In the genomic region with DNA sequence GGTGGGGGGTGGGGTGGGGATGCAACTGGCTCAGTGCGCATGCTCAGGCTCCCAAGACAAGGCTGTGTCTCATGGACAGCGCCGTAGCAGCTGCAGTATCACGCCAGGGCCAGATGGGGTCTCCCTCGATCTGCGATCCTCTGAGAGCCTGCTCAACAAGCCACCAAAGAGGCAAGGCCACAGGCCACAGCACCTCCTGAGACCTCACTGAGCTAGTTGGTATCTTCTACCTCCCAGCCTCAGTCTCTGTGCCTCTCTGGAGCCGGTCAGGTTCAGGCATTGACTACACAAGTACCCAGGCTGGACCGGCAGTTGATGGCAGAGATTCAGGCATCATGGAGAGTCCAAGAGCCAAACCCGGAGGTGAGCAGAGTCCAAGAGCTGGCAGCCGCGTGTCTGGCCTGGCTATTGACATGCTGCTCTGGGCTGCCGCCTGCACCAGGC, we compare ENCODE assay signal across 8 mouse cellular contexts. TPM values are rescaled to one million over a fixed set of nuclear protein-coding genes. Genes with fewer than 3 reads are reported as not detected.
DNase-seq lines count a peak whose midpoint lies in the region; ATAC-seq lines count a peak whose summit lies in the region.

No protein-coding gene starts in this region.

- peak; percentile 57 for ATAC-seq in intestine, embryonic 14.5 days (replicated peaks; ENCODE audit: low FRiP score, low TSS enrichment, low read depth)
- no peak for ATAC-seq in erythroblast, adult 5-6 weeks (replicated peaks; ENCODE audit: low FRiP score, poor library complexity, severe bottlenecking)

- H3K36me3 ChIP-seq in intestine, embryonic 14.5 days (ENCODE audit: control insufficient read depth, insufficient read depth, low read length): no peaks in the 10 kb centered on the region
- H3K36me3 ChIP-seq in midbrain, embryonic 10.5 days: no peaks in the 10 kb centered on the region

- H3K27me3 ChIP-seq in intestine, embryonic 14.5 days (replicated peaks; ENCODE audit: control insufficient read depth, insufficient read depth, low read length): 0 out of 2 replicates have a peak, but pooled peaks cover 4% of the 10 kb centered on the region
- H3K27me3 ChIP-seq in midbrain, embryonic 10.5 days (ENCODE audit: low read depth, poor library complexity, severe bottlenecking): peaks cover 34% of the 10 kb centered on the region

- H3K9me3 ChIP-seq in intestine, embryonic 14.5 days (ENCODE audit: control insufficient read depth, low read length): no peaks in the 10 kb centered on the region
- H3K9me3 ChIP-seq in midbrain, embryonic 10.5 days (replicated peaks): no peaks in the 10 kb centered on the region

- peak overlapping the region; percentile 26; the same call in 1 of the 2 replicates for H3K4me2 ChIP-seq in intestine, embryonic 14.5 days (ENCODE audit: low read length)

- 0 out of 2 replicates have a peak, but pooled peaks cover 3% of the 10 kb centered on the region for H3K4me1 ChIP-seq in intestine, embryonic 14.5 days (replicated peaks; ENCODE audit: control insufficient read depth, insufficient read depth, low read length)
- H3K4me1 ChIP-seq in midbrain, embryonic 10.5 days: peaks cover 26% of the 10 kb centered on the region

- intact Hi-C loops in gastrocnemius, postnatal 36 days (cut with DNase I): loop anchor here (5.0 kb wide), 1 partner anchor 114 kb away; no protein-coding TSS in a partner anchor

- no peak overlapping the region for H3K4me3 ChIP-seq in intestine, embryonic 14.5 days (ENCODE audit: low read depth, low read length)
- H3K4me3 ChIP-seq in midbrain, embryonic 10.5 days: peak overlapping the region; percentile 36; the same call in 1 of the 2 replicates

- WGBS in intestine, embryonic 14.5 days: 32% methylated on average over 12 of the region's 12 CpGs
- WGBS in midbrain, embryonic 10.5 days: 29% methylated on average over 12 of the region's 12 CpGs

- DNase-seq in adrenal gland, postnatal 25 days: peak; percentile 84
- peak; percentile 95 for DNase-seq in embryo, embryonic 11 days
- peak; percentile 59 to 75 for DNase-seq in gastrocnemius, postnatal 36 days
- peak; percentile 89 for DNase-seq in intestine, embryonic 14.5 days (ENCODE audit: low spot score)
- DNase-seq in left cerebral cortex, adult 9 months (ENCODE audit: low spot score in 2 of 2): peak; percentile 83 to 97
- peak; percentile 91 for DNase-seq in midbrain, embryonic 10.5 days (ENCODE audit: low spot score)
- peak; percentile 63 for DNase-seq in skeletal muscle tissue, adult 2 months (ENCODE audit: low read depth, low spot score)

- no peak overlapping the region for H3K27ac ChIP-seq in intestine, embryonic 14.5 days (ENCODE audit: low read depth)
- peak overlapping the region; percentile 76 for H3K27ac ChIP-seq in midbrain, embryonic 10.5 days (replicated peaks)

- H3K9ac ChIP-seq in intestine, embryonic 14.5 days (ENCODE audit: low read length): no peak overlapping the region

RNA-seq across cellular contexts. Expression of a gene that starts 11.4 kb away (rescaled TPM):
- total RNA-seq in adrenal gland, postnatal 25 days (2021): 2.0 and 3.2 TPM in 2 replicates
- total RNA-seq in gastrocnemius, postnatal 36 days (2021): not detected
- polyA plus RNA-seq in intestine, embryonic 14.5 days (2014; fragmentation: Nextera tagmentation; extraction: Ambion mirVana): 4.4 and 4.6 TPM in 2 replicates
- 11.9 and 18.7 TPM in 2 replicates for polyA plus RNA-seq in midbrain, embryonic 10.5 days (2016; fragmentation: Nextera tagmentation; extraction: Ambion mirVana)
- not detected in 2 replicates for total RNA-seq in erythroblast, adult 5-6 weeks (2015; ENCODE audit: low replicate concordance)
- not detected in 2 replicates for total RNA-seq in erythroblast, adult 5-6 weeks (2017; ENCODE audit: low replicate concordance)
